Mouse (Mus musculus) cortical plate, adult 2 months (tissue): ENCODE results near the gene Knstrn. TPM values are rescaled to one million over a fixed set of nuclear protein-coding genes. Genes with fewer than 3 reads are reported as not detected.
A peak's percentile ranks its signal among the peaks of the same experiment; 100 is the strongest.

Experiments used
- H3K27ac ChIP-seq: fragments of 200-500 bp; 2 replicates; pipeline ENCODE4 v1.5.1; 2012; ENCODE audit warnings: low read length, control low read depth, inconsistent platforms; ENCODE audit not compliant: insufficient read depth
- H3K4me1 ChIP-seq: fragments of 200-500 bp; 2 replicates; pipeline ENCODE4 v1.6.1; 2011; ENCODE audit warnings: low read length; ENCODE audit not compliant: control insufficient read depth, insufficient read depth
- H3K4me3 ChIP-seq: fragments of 200-500 bp; 2 replicates; pipeline ENCODE4 v1.5.1; 2011; ENCODE audit warnings: mild to moderate bottlenecking, low read length, control low read depth; ENCODE audit not compliant: insufficient read depth
- CTCF ChIP-seq: fragments of 200-500 bp; IDR thresholded peaks from 2 replicates; pipeline ENCODE4 v1.5.1; 2011; ENCODE audit warnings: mild to moderate bottlenecking, control low read depth, low read length; ENCODE audit not compliant: insufficient read depth; ENCODE audit errors: extremely low read depth
- POLR2A ChIP-seq: fragments of 200-500 bp; IDR thresholded peaks from 2 replicates; pipeline ENCODE4 v1.6.1; 2011; ENCODE audit warnings: mild to moderate bottlenecking, low read length, control low read depth; ENCODE audit not compliant: insufficient read depth; ENCODE audit errors: extremely low read depth
- polyA plus RNA-seq: library from polyadenylated mRNA; depleted of rRNA; stranded (reverse); fragments of >200 nt; gene quantifications from 2 replicates; pipeline ENCODE4 v1.2.3, GENCODE M21; 2012; rRNA removed

Gene Knstrn
- 1.9 and 2.2 TPM in 2 replicates for polyA plus RNA-seq

DNA sequence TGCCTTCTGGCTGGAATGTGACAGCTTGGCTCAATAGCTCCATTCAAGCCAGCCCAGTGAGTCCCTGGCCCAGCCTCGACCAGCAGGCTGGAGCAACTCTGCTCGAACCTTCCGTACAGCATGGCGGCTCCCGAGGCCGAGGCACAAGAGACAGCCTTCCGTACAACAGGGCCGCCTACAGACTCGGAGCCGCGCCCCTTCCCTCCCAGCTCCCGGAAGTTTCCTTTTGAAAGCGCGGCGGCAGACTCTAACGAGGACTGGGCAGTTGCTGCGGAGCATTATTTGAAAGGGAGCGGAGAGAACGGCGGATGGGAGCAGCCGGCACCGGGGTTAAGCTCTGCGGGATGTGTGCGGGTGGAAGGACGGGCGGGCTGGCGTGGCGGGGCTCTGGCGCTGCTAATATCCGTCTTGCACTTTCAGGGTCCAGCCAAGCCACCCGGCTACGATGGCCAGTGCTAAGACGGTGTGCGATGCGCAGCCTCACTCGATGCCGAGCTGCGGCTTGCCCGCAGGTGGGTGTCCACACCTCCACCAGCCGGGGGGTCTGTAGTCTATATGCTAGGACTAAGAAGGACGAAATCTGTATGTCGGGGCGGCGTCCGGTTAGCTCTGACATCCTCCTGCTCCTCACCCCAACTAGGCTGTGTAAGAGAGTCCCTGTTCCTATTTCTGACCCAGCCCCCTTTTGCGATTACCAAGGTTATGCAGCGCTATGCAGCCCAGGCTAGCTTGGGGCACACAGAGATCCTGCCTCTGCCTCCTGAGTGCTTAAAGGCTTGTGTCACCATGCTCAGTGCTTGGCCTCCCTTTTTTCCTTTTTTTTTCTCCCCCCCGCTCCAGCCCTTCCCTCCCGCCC is at the start of gene Knstrn:
Knstrn (plus strand) TSS at position 23 of the 856 bp plus-strand sequence.
- peak within 1 kb of the TSS; percentile 26 for H3K4me3 ChIP-seq
- H3K27ac ChIP-seq: no peak within 1 kb of the TSS
- no peaks in the 10 kb centered on the region for H3K4me1 ChIP-seq
- TF ChIP-seq POLR2A: no peak
- no peak for TF ChIP-seq CTCF

DNA sequence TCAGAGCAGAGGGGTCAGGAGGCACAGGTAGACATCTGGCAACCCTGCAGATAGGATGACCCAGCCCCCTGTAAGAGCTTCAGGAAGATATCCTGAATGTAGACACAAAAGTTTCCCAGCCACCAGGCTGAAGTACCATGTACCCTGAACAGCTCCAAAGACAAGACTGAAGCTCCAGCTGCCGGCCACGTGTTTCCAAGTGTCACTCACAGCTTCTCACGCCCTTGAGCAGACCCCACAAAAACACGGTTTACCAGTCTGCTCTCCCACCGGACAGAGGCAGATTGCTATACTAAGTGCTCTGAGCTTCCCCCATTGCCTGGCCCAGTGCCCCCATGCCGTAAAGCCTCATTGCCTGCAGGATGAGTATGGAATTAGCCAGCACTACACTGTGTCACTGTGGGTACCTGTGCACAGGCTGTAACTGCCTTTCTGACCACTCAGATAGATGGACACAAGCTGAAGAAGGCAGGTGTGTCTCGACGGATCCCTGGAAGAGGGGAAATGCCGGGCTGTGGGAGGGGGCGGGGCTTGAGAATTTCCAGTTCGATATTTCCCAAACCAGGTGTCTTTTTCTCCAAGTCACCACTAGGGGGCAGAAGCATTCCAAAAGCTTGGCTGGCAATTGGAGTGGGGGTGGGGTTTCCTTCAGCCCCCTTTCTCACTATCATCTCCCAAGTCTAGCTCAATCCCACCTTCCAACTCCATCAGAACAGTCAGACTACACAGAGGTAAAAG is 49.5 kb upstream of the Knstrn start:
- Histone ChIP-seq H3K4me1 (peaks cover 8% of the 10 kb centered on the region), H3K27ac (no peak overlapping the region), H3K4me3 (no peak overlapping the region)
- TF ChIP-seq CTCF (peak; percentile 54), POLR2A (no peak)

DNA sequence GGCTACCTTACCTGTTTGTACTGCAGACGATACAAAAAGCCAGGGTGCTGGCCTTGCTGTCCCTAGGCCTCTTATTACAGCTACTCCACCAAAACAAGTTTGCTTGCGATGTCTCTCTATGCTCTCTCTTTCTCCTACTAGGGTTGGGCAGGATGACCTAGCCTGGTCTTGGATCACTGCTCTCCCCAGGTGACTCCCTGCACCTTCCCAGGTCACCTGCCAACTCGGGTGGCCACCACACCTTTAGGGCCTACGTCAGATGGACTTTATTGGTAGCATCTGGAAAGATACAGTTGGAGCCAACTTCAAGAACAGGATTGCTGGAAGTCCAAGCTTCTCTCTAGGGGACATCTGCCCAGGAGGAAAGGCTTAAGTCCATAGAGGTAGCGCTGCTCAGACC is 48.9 kb upstream of the Knstrn start:
- no peak for TF ChIP-seq POLR2A
- H3K4me3 ChIP-seq: no peak overlapping the region

DNA sequence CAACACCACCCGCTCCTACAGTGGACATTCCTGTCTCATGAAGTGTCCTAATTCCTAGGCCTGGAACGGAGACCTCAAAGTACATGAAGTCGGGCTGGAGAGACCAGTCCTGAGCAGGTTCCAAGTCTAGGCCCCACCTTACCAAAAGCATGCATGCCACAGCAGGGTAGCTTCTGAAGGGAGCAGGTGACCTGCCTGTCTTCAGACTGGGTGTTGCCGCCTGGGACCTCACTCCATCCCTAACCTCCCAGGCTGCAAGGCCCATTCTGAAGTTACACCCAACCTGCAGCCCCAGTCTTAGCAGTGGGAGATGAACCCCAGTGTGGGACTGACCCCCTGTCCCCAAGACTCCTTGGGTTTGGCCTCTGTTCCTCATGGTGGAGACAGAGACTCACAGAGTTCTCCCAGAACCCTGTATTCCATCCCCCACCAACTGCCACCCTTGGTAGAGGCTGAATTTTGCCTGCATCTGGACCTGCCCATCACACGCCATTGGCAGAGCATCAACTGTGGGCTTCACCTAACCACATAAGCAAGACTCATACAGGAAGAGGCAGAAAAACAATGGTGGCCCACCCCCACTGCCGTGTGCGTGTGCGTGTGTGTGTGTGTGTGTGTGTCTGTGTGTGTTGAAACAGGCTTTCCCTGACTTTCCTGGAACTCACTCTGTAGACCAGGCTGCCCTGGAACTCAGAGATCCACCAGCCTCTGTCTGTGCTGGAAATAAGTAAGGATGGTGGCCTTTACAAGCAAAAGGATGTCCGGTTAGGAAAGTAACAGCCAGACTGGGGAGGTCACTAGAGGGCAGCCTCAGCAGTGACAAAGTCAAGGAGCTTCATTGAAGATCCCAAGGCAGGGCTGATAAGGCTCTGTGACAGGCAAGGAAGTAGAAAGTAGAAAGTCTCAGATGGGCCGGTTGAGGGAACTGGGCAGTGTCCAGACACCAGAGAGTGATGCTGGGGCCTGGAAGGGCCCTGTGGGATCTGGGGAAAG is 47.5 kb upstream of the Knstrn start:
- peaks cover 8% of the 10 kb centered on the region for H3K4me1 ChIP-seq
- no peak overlapping the region for H3K4me3 ChIP-seq
- TF ChIP-seq POLR2A (no peak), CTCF (no peak)

More for the DNA sequence above, 48.9 kb upstream of the Knstrn start:
- Histone ChIP-seq H3K27ac (no peak overlapping the region), H3K4me1 (peaks cover 8% of the 10 kb centered on the region)

DNA sequence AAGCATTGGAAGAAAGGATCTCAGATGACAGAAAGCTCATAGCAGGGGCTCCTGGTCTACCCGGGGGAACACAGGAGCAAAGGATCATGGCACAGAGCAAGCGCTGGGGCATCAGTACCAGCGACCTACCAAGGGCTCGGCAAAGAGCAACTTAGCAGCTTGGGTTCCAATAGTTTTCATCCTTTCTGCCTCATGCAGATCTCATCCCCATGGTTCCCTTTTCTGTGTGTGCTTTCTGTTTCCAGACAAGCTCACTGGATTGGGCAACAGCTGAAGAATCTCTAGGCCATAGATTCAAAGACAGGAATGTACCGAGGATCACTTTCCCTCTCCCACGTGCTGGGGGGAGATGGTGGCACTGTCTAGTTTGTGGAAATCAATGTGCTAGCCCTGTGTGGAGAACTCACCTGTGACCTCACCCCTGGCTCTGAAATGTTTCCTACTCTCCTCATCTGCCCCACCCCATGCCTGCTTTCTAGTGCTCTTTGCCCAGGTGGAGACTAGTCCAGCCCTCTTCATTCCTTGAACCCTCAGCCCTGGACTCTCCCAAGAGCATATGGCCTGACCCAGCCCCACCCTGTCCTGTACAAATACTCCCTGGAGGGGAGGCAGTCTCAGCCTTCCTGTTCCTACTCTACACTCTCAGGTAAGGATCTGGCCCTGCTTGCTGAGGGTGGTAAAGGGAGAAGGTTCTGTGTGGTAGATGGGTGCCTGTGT is 41.5 kb upstream of the Knstrn start, which contains the start of gene Phgr1:
Phgr1 (plus strand) TSS at position 612 of the 717 bp plus-strand sequence.
- no peak for TF ChIP-seq CTCF
- no peak for TF ChIP-seq POLR2A
- H3K27ac ChIP-seq: no peak within 1 kb of the TSS
- no peak within 1 kb of the TSS for H3K4me3 ChIP-seq
- no peaks in the 10 kb centered on the region for H3K4me1 ChIP-seq

More for the DNA sequence above, 47.5 kb upstream of the Knstrn start:
- no peak overlapping the region for H3K27ac ChIP-seq

DNA sequence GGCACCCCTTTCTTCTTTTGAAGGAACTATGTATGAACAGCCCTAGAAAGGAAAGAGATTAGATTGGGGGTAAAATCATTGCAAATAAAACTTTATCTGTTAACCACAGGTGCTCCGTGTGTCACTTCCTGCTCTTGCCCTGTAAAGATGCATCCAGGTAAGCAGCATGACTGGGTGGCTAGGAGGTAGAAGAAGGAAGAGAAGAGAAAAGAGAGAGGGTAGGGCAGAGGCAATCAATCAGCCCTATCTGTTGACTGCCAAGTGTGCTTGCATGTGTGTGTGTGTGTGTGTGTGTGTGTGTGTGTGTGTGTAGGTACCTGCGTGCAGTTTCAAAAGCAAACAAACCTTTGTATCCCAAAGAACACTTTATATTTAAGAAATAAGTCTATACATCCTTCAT is 39.3 kb upstream of the Knstrn start:
- Histone ChIP-seq H3K4me3 (no peak overlapping the region), H3K4me1 (peaks cover 2% of the 10 kb centered on the region), H3K27ac (no peak overlapping the region)
- TF ChIP-seq CTCF (no peak), POLR2A (no peak)

DNA sequence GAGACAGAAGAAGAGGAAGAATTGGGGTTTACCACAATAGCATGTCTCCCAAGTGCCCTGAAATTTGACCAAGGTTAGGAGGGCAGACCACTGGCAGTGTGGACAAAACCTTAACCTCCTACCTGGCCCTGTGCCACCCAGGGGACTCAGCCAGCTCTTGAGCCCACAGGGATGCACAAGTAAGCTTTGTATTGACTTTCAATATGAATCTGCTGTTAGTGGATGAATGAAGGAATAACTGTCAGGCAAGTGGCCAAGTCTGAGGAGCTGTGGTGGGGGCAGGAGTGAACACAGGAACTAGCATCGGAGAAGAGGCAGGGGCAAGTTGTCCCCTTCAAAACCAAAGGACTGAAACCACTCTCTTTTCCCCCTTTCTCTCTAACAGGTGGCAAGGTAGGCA is 38.4 kb upstream of the Knstrn start:
- Histone ChIP-seq H3K27ac (no peak overlapping the region), H3K4me3 (no peak overlapping the region), H3K4me1 (peaks cover 2% of the 10 kb centered on the region)
- TF ChIP-seq POLR2A: no peak
- no peak for TF ChIP-seq CTCF

DNA sequence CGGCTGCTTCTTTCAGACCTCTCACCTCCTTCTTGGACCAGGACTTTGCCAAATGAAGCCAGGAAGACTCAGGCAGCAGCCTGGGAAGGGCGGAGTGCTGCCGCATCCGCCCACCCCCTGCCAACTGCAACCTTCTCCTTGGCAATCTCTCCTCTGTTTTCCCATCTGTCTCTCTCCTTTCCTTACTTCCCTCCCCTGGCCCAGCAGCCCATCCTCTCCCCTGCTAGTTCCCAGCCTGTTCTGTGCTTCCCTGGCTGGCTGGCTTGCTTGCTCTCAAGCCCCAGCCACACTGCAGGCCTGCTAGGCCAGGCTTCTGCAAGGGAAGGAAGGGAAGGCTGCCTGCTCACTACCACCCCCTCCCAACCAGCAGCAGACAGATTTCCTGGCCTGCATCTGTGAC is 38.0 kb upstream of the Knstrn start:
- no peak overlapping the region for H3K27ac ChIP-seq
- no peak overlapping the region for H3K4me3 ChIP-seq
- peaks cover 2% of the 10 kb centered on the region for H3K4me1 ChIP-seq
- no peak for TF ChIP-seq POLR2A
- TF ChIP-seq CTCF: no peak
